Mouse (Mus musculus): ENCODE results near the gene Rexo5. TPM values are rescaled to one million over a fixed set of nuclear protein-coding genes. Genes with fewer than 3 reads are reported as not detected.

Rexo5 gene
- total RNA-seq, 2 experiments from 2014 or later, result 1.2 to 2.6 TPM

DNA sequence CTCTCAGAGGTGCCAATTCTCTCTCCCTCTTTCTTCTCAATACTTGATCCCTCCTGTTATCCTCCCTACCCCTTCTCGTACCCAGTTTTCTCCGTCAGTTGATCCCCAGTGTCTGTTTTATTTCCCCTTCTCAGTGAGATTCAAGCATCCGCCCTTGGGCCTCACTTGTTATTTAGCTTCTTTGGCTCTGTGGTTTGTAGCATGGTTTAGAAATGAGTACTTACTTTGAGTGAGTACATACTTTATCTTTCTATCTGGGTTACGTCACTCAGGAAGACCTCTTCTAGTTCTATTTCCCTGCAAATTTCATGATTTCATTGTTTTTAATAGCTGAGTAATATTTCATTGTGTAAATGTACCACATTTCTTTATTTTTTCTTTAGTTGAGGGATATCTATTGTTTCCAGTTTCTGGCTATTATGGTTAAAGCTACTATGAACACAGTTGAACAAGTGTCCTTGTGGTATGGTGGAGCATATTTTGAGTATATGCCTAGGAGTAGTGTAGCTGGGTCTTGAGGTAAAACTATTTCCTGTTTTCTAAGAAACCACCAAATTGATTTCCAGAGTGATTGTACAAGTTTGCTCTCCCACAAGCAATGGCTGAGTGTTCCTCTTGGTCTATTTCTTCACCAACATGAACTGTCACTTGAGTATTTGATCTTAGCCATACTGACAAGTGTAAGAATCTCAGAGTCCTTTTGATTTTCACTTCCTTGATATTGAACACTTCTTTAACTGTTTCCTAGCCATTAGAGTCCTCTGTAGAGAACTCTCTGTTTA is 42.4 kb downstream of the Rexo5 start:
- no peak for DNase-seq (ENCODE audit: extremely low spot score in 1 of 2, low spot score in 2 of 2)
- intact Hi-C loops (cut with DNase I), result no loop called here

DNA sequence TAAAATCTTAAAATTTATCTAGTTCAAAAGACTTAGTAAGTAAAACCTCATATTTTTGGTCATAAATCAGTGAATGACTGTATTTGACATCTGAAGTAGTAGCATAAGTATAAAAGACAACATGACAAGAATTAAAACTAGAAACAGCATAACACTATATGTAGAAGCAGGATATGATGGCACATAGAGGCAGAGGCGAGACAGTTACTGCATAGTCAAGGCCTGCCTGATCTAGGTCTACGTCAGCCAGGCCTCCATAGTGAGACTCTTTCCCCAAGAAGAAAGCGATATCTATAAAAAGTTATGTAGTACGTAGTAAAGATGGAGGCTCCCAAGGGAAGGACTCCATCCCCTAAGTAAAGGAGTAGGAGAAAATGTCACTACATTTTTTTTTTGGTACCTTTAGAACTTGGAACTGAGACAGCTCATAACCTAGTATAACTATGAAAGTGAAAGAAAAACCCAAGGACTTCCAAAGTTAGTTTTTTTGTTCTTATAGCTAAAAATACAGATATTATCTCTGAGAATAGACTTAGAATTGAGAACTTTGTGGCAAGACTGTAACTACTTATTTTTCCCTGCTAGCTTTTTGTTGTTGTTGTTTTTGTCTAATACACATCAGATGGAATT is 48.1 kb downstream of the Rexo5 start:
- intact Hi-C loops (cut with DNase I), result no loop called here

DNA sequence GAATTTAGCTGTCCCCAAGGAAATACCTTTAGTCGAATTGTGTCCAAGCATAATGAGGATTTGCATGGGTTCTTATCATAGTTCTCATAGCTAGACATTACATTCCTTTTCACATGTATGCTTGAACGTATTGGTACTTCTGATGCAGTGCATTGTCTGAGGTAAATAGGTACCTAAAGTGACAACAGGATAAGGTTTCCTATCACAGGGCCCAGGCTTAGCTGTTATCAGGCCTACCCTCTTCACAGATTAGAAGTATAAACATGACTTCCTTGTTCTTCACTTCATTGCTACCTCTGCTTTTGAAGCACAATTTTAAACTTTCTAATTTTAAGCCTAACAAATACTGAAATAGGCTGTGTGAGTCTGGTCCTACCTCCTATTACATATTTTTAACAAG is 51.7 kb downstream of the Rexo5 start:
- DNase-seq (ENCODE audit: extremely low spot score in 1 of 2, low spot score in 2 of 2), result no peak
- intact Hi-C loops (cut with DNase I), result loop anchor here (5.0 kb wide), 2 partner anchors 252 to 357 kb away; partner anchors contain the start of genes Abca14, Crym and Dnah3

More for the DNA sequence above, 48.1 kb downstream of the Rexo5 start:
- DNase-seq (ENCODE audit: extremely low spot score in 1 of 2, low spot score in 2 of 2), result no peak

DNA sequence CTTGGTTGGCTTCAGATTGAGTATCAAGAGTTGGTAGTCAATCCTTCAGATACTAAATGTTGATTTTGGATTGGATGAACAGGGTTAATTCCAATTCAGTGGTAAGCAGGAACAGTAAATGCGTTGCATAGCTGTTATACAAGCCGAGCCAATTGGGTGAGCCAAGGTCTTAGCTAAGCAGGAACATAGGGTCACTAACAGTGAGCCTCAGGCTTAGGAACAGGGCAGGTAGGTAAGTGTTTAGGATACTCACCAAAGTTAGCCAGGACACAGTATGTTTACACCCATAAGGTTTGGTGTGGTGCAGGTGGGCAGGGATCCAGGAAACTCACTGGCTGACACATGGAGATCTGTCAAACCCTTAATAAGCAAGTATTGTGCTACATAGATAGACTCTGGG is 53.6 kb downstream of the Rexo5 start:
- DNase-seq (ENCODE audit: extremely low spot score in 1 of 2, low spot score in 2 of 2), result no peak
- intact Hi-C loops (cut with DNase I), result loop anchor here (5.0 kb wide), 2 partner anchors 250 to 355 kb away; partner anchors contain the start of genes Abca14, Crym and Dnah3

DNA sequence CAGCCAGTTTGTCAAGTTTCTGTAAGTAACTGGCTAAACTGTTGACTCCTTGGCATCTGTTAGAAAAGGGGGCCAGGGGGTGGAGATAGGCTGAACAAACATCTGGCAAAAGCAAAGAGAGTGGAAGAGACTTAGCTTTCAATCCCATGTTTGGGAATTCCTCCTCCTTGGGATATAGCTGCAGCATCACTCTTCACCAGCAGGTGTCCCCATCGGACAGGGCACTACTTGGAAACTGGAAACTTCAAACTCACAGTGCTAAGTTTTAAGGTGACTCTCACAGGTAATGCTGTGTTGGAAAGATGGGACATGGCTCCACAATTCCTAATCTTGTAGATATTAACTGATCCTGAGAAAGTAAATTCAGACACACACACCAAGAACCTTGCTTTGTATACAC is 55.3 kb downstream of the Rexo5 start:
- peak; percentile 52 to 60 for DNase-seq (ENCODE audit: extremely low spot score in 1 of 2, low spot score in 2 of 2)
- intact Hi-C loops (cut with DNase I), result loop anchor here (5.0 kb wide), 2 partner anchors 248 to 353 kb away; partner anchors contain the start of genes Abca14, Crym and Dnah3

DNA sequence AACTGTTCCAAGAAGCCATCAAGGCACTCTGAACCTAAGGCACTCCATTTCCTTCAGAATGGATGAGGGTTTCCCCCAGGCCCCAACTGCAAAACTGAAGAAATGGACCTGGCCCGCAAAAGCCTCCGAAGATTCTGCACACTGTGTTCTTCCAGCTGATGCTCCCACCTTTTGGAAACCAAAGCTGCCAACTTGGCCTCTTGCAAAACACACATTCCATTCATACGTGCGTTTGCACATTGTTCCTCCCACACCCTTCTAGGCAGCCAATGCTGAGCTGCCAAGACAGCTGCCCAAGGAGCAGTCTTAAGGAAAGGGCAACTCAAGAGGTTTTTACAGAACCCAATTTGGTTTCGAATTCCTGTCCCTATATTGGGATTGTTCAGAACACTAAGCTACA is 56.9 kb downstream of the Rexo5 start:
- intact Hi-C loops (cut with DNase I), result no loop called here
- peak in 1 of 2 experiments; percentile 19 for DNase-seq (ENCODE audit: extremely low spot score in 1 of 2, low spot score in 2 of 2)

DNA sequence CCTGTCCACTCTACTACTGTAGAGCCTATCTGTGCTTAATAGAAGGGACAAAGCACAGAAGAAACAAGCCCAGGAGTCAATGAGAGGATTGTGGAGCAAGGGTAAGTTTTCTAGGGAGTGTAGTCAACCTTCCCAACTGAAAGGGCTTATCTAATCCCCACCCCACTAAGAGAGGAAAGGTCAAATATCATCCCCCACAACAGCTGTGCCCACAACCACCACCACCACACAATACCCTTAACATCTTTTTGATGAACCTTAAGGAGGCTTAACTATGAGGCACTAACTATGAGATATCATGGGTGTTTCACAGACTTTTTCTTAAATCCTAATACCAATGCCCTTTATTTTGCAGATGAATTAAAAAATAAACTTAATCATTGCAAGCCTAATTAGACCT is 58.7 kb downstream of the Rexo5 start:
- intact Hi-C loops (cut with DNase I), result no loop called here
- DNase-seq (ENCODE audit: extremely low spot score in 1 of 2, low spot score in 2 of 2), result no peak

DNA sequence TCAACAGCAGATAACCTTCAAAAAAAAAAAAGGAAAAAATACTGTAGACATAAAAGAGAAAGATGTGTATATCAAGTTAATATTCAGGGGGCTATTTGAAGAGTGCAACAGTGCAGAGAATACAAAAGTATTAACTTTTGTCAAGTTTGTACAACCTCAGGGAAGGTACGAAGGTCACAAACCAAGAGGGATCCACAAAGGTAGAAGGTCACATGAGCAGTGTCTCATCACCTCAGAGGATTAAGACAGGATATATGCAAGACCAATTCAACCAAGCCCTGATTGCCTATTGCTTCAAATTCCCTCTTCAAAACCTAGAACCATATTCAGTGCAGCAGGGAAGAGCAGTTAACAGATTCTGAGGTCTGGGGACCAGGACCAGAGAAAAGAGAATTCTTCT is 59.4 kb downstream of the Rexo5 start:
- intact Hi-C loops (cut with DNase I), result no loop called here
- no peak for DNase-seq (ENCODE audit: extremely low spot score in 1 of 2, low spot score in 2 of 2)

DNA sequence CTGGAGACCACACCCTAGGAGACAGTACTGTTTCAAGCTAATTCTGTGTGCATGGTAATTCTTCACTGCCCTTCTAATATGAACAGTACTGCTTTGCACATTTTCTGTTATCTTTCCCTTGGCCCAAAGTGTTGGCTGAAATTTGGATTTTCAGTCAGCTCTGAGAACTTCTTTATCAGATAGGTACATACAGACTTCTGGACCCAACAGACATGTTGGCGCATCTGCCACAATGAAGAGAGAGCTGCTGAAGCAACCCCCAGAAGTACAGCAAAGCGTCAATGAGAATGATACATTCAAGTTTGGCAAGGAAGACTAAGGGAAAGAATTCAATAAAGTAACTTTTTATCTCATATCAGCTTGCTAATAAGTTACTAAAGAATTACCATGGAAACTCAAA is 60.6 kb downstream of the Rexo5 start:
- intact Hi-C loops (cut with DNase I), result no loop called here
- DNase-seq (ENCODE audit: extremely low spot score in 1 of 2, low spot score in 2 of 2), result no peak

DNA sequence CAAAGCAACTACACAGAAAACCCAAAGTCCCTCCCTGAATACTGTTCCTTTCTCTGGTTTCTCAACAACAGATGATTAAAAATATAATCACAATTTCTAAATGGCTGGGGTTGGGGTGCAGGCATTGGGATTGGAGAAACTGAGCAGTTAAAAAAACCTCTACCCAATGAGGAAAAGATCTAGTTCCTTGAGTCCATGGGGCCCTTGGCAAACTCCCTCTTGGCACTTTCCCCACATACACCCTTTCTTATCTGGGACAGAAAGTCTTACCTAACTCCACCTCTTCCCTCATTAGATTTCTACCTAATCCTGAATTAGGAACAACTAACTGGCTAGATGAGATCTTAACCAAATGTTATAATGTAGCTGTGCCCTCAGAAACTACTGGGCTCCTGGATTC is 61.2 kb downstream of the Rexo5 start:
- DNase-seq (ENCODE audit: extremely low spot score in 1 of 2, low spot score in 2 of 2), result no peak
- intact Hi-C loops (cut with DNase I), result loop anchor here (5.0 kb wide), 1 partner anchor 202 kb away; no protein-coding TSS in a partner anchor

DNA sequence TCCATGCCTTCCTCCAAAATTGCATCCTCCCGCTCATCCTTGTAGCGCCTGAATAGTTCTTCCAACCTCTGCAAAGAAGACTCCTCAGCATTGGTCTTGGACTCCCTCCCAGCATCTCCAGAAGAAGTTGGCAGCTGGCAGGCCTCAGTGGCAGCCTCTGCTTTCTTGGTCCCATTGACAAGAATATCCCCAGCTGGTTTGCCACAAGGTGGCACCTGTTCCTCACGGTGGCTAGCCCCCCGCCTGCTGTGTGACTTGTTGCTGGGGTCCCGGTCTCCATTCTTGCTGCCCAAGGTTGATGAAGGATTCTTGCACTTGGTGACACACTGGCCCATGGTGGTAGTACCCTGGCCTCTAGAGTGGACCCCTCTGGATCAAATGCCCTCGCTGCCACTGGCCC is 65.7 kb downstream of the Rexo5 start:
- DNase-seq (ENCODE audit: extremely low spot score in 1 of 2, low spot score in 2 of 2), result peak in 1 of 2 experiments; percentile 23
- intact Hi-C loops (cut with DNase I), result loop anchor here (5.0 kb wide), 1 partner anchor 198 kb away; no protein-coding TSS in a partner anchor

DNA sequence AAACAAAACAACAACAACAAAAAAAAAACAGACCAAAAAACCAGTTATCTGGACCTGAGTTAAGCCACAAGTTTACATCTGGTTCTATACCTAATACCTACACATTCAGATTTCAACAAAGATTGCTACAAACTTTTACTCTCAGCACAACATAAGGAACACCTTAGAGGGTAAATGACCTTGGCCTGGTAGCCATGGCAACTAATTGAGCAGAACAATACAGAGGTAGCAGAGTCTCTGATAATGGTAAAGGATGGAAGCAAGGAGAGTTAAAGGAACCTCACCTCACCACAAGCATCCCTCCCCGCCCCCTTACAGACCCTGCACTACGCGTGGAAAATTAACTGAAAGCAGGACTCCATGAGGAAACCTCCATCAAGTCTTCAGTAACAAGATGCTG is 66.3 kb downstream of the Rexo5 start:
- DNase-seq (ENCODE audit: extremely low spot score in 1 of 2, low spot score in 2 of 2), result no peak
- intact Hi-C loops (cut with DNase I), result loop anchor here (5.0 kb wide), 1 partner anchor 37 kb away; the partner anchor contains the start of genes Dcun1d3 and Lyrm1

DNA sequence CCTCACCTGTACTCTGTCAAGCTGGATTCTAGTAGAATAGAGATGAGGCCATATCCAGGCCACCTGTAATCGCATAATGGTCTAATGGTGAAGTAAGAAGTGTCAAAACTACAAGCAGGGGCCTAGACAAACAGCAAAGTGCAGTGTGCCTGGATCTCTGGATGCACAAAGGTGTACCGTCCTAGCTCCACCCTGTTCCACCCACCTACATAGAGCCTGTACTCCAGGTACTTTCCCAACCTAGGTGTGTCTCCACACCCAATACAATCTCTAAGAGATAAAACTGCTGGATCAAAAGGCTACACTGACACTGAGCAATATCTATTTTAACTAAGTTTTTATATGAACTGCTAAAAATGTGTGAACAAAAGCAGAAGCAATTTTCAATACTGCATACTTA is 66.7 kb downstream of the Rexo5 start:
- intact Hi-C loops (cut with DNase I), result loop anchor here (5.0 kb wide), 1 partner anchor 37 kb away; the partner anchor contains the start of genes Dcun1d3 and Lyrm1

DNA sequence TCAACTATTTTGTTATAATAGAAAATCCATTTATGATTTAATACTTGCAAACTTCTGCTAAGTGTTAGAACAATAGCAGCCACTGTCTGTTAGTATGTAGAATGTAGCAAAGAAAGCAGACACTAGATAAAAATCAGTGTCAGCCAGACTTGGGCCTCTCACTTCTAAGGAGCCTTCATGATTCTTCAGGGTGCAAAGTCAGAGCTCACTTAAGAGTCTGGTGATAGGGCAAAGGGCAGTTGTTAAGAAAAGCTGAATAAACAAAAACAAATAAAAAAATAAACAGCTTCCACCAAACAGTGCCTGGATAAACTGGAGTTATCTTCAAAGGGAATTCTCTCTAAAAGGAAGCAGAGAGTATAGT is 67.1 kb downstream of the Rexo5 start:
- DNase-seq (ENCODE audit: extremely low spot score in 1 of 2, low spot score in 2 of 2), result no peak
- intact Hi-C loops (cut with DNase I), result loop anchor here (5.0 kb wide), 1 partner anchor 36 kb away; the partner anchor contains the start of genes Dcun1d3 and Lyrm1

More for the DNA sequence above, 66.7 kb downstream of the Rexo5 start:
- DNase-seq (ENCODE audit: extremely low spot score in 1 of 2, low spot score in 2 of 2), result no peak

DNA sequence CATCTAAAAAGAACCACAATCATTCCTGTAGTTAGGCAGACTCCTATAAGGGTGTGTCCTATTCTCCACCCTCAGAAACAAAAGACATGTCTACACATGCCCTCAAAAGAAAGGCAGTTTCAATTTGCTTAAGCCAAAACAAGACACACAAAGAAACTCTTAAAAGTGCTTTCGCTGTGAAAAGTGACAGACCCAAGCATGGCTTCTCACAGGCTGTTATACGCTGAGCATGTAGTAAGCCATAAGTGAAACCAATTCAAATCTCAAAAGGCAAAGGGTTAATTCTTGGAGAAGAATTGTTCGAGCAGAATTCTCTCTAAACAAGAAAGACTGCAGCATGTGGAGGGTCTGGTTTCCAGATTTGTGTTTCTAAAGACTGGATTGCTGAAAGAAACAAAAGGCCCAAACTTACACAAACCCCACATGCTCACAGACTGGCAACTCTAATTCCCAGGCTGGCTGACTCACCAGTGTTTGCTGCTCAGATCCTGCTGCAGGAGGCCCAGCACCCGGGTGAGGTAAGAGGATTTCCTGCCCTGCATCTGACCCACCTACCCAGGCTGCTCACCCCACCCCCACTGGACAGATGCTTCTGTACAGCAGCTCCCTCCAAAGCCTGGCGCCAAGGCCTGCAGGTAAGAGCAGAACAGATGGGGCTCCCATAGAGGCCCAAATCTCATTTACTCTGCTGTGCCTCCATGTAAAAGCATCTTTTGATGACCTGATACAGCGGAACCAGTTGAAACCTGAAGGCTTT is 67.7 kb downstream of the Rexo5 start:
- DNase-seq (ENCODE audit: extremely low spot score in 1 of 2, low spot score in 2 of 2), result peak in 1 of 2 experiments; percentile 85
- intact Hi-C loops (cut with DNase I), result loop anchor here (5.0 kb wide), 1 partner anchor 36 kb away; the partner anchor contains the start of genes Dcun1d3 and Lyrm1

DNA sequence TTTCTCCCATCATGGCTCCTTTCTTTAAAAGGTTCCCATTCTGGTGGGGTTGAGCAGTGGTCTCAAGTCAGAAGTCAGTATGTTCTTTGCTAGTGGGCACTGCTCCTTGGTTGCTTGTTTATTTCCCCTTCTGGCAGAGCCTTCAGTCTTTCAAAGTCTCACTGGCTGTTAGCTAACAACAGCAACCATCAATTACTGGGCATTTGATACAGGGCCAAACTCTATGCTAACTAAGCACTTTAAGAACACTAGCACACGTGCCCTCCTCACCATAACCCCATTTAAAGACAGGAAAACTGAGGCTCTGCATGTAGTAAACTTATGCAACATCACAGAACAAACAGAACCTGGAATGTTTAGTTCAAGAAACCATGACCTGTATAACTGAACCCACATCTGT is 68.4 kb downstream of the Rexo5 start:
- no peak for DNase-seq (ENCODE audit: extremely low spot score in 1 of 2, low spot score in 2 of 2)

DNA sequence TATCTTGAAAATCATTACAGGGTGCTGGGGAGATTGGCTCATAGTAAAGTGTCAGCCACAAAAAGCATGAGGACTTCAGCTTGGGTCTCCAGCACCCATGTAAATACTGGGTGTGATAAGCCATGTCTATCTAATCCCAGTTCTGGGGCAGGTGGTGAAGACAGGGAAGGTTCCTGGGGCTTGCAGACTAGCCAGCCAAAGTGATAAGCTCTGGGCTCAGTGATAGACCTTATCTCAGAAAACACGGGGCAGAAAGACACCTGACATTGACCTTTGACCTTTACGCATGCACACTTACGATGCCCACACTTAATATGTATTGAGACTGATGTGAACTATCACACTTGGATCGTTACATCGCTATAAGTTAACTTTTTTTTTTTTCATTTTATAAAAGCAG is 70.7 kb downstream of the Rexo5 start:
- intact Hi-C loops (cut with DNase I), result loop anchor here (5.0 kb wide), 1 partner anchor 33 kb away; the partner anchor contains the start of genes Dcun1d3 and Lyrm1
- no peak for DNase-seq (ENCODE audit: extremely low spot score in 1 of 2, low spot score in 2 of 2)

More for the DNA sequence above, 68.4 kb downstream of the Rexo5 start:
- intact Hi-C loops (cut with DNase I), result loop anchor here (5.0 kb wide), 1 partner anchor 35 kb away; the partner anchor contains the start of genes Dcun1d3 and Lyrm1

DNA sequence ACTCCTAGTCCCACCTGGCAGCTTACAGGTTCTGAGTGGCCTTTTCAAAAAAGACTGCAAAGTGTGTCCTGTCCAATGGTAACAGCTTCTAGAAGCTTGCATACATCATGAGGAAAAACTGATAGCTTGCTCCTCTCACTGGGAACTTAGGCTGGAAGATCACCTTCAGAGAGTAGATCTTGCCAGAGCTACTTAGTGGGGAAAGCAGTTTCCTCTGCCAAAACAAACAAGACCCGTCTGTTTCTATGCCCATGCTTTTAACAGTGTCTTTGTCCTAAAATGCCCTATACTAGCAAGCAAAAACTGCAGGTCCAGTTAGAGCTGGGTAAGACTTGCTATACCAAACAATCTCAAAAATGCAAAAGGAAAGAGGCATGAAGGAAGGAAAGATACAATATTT is 72.3 kb downstream of the Rexo5 start:
- intact Hi-C loops (cut with DNase I), result no loop called here
- no peak for DNase-seq (ENCODE audit: extremely low spot score in 1 of 2, low spot score in 2 of 2)

DNA sequence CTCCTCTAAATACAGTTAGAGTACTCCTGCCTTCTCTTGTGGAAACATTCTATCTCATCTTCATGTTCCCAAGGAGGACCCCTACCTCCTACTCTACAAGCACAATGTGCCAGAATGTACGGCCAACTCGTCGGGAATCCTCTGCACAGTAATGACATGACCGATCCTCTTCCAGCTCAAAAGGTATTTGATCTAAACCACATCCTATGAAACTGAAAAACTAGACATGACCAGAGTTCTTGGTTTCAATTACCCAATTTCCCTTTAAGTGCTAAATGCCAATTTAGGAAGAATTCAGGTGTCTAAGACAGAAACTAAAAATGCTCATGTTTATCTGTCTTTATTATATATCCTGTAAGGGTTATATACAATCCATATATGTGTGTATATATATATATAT is 78.4 kb downstream of the Rexo5 start:
- DNase-seq (ENCODE audit: extremely low spot score in 1 of 2, low spot score in 2 of 2), result no peak
- intact Hi-C loops (cut with DNase I), result no loop called here
